Mouse (Mus musculus) c-Kit-positive CD71-positive TER-119-positive erythroid progenitor cells, embryonic 14.5 days (primary cell): ENCODE data around the gene Itgb5.

Experiments used
- DNase-seq: peaks from one replicate; pipeline ENCODE4 v3.0.0-alpha.2; 2013; ENCODE audit warnings: low spot score

Itgb5 gene

GRCm38 (mm10) chr16:33878041-33878783, 48.7 kb downstream of the Itgb5 start:
- DNase-seq = no peak

- DNase-seq = no peak
Measured at GRCm38 (mm10) chr16:33879031-33879430, 49.6 kb downstream of the Itgb5 start.

GRCm38 (mm10) chr16:33879556-33879955, 50.1 kb downstream of the Itgb5 start:
- DNase-seq = no peak

- no peak for DNase-seq
Measured at GRCm38 (mm10) chr16:33880765-33881164, 51.3 kb downstream of the Itgb5 start.

- no peak for DNase-seq
Measured at GRCm38 (mm10) chr16:33882540-33882939, 53.1 kb downstream of the Itgb5 start.

GRCm38 (mm10) chr16:33883046-33883975, 53.8 kb downstream of the Itgb5 start:
- no peak for DNase-seq

- DNase-seq = no peak
Measured at GRCm38 (mm10) chr16:33884201-33884600, 54.7 kb downstream of the Itgb5 start.

- DNase-seq = no peak
Measured at GRCm38 (mm10) chr16:33885021-33885471, 55.6 kb downstream of the Itgb5 start.

- no peak for DNase-seq
Measured at GRCm38 (mm10) chr16:33885671-33886328, 56.3 kb downstream of the Itgb5 start.

- DNase-seq = no peak
Measured at GRCm38 (mm10) chr16:33886665-33887064, 57.2 kb downstream of the Itgb5 start.

- DNase-seq = no peak
Measured at GRCm38 (mm10) chr16:33887981-33888380, 58.5 kb downstream of the Itgb5 start.

GRCm38 (mm10) chr16:33889000-33889607, 59.6 kb downstream of the Itgb5 start:
- DNase-seq = no peak

GRCm38 (mm10) chr16:33891099-33891498, 61.6 kb downstream of the Itgb5 start:
- no peak for DNase-seq

GRCm38 (mm10) chr16:33891561-33892281, 62.3 kb downstream of the Itgb5 start:
- DNase-seq = no peak

- no peak for DNase-seq
Measured at GRCm38 (mm10) chr16:33892539-33892938, 63.1 kb downstream of the Itgb5 start.

GRCm38 (mm10) chr16:33893796-33894195, 64.3 kb downstream of the Itgb5 start:
- no peak for DNase-seq

GRCm38 (mm10) chr16:33894449-33894848, 65.0 kb downstream of the Itgb5 start:
- no peak for DNase-seq

- no peak for DNase-seq
Measured at GRCm38 (mm10) chr16:33895690-33896089, 66.2 kb downstream of the Itgb5 start.

- no peak for DNase-seq
Measured at GRCm38 (mm10) chr16:33896801-33897200, 67.3 kb downstream of the Itgb5 start.

GRCm38 (mm10) chr16:33903664-33904441, 74.4 kb downstream of the Itgb5 start:
- DNase-seq = no peak
